Mouse (Mus musculus) lung, postnatal 0 days (tissue): ENCODE measurements at regions not wholly inside any gene's neighbourhood (a gene's known extent, or its start where the extent isn't known, plus 50 kb on each side); places are given as distances from the start of the nearest gene placed in this dataset.

Experiments used
- CTCF ChIP-seq: IDR thresholded peaks from 2 replicates; pipeline ENCODE4 v1.5.1; 2016; ENCODE audit warnings: antibody characterized with exemption, mild to moderate bottlenecking
- EP300 ChIP-seq: IDR thresholded peaks from 2 replicates; pipeline ENCODE4 v1.6.1; 2016; ENCODE audit warnings: antibody characterized with exemption, mild to moderate bottlenecking, control low read depth

- no peak for TF ChIP-seq CTCF
- TF ChIP-seq EP300, result no peak
These were observed 185.2 kb upstream of the Tpk1 start for GRCm38 (mm10) chr6:43851306-43851705.
